Mouse (Mus musculus) cerebral cortex, adult 2 months (tissue): ENCODE measurements around the gene Scarf2.

Source experiments
- WGBS: fragments of 180-500 bp; shearing (Covaris S2); methylation state at CpG from one replicate; pipeline ENCODE4 v1.1.7; 2018; 5-methylcytosine and 5-hydroxymethylcytosine counted together

Scarf2 gene

GRCm38 (mm10) chr16:17832821-17833220 is 35.7 kb downstream of the Scarf2 start, which contains the start of gene B830017H08Rik:
Gene B830017H08Rik (plus strand): TSS chr16:17833121.
- 23% methylated on average over 7 of the region's 7 CpGs for whole genome bisulfite sequencing

- WGBS, result under 1% methylated on average over 36 of the region's 37 CpGs
Observed at GRCm38 (mm10) chr16:17833321-17833680, 36.2 kb downstream of the Scarf2 start.

- under 1% methylated on average over 98 of the region's 103 CpGs for WGBS
Observed at GRCm38 (mm10) chr16:17833681-17834399, 36.8 kb downstream of the Scarf2 start.

- 37% methylated on average over 7 of the region's 7 CpGs for WGBS
Observed at GRCm38 (mm10) chr16:17834543-17834942, 37.5 kb downstream of the Scarf2 start.

- WGBS, result 43% methylated on average over 13 of the region's 13 CpGs
Observed at GRCm38 (mm10) chr16:17835481-17835880, 38.4 kb downstream of the Scarf2 start.

- 88% methylated on average over 6 of the region's 6 CpGs for whole genome bisulfite sequencing
Observed at GRCm38 (mm10) chr16:17838051-17838450, 41.0 kb downstream of the Scarf2 start, which contains the start of gene Car15. Gene Car15 (minus strand): TSS chr16:17838364.

- 66% methylated on average over 4 of the region's 4 CpGs for WGBS
Observed at GRCm38 (mm10) chr16:17839976-17840375, 42.9 kb downstream of the Scarf2 start.

- 89% methylated on average over 7 of the region's 7 CpGs for WGBS
Observed at GRCm38 (mm10) chr16:17842437-17842836, 45.4 kb downstream of the Scarf2 start.

- 81% methylated on average over 10 of the region's 10 CpGs for WGBS
Observed at GRCm38 (mm10) chr16:17843701-17844365, 46.8 kb downstream of the Scarf2 start.

GRCm38 (mm10) chr16:17848431-17848830 is 51.3 kb downstream of the Scarf2 start:
- 83% methylated on average over 6 of the region's 6 CpGs for WGBS

GRCm38 (mm10) chr16:17848928-17849327 is 51.8 kb downstream of the Scarf2 start:
- WGBS, result 24% methylated on average over 1 of the region's 1 CpGs

- WGBS, result 85% methylated on average over 6 of the region's 6 CpGs
Observed at GRCm38 (mm10) chr16:17849486-17849885, 52.4 kb downstream of the Scarf2 start.

- 96% methylated on average over 5 of the region's 5 CpGs for WGBS
Observed at GRCm38 (mm10) chr16:17851331-17851730, 54.2 kb downstream of the Scarf2 start.

- WGBS, result 72% methylated on average over 1 of the region's 1 CpGs
Observed at GRCm38 (mm10) chr16:17851860-17852259, 54.8 kb downstream of the Scarf2 start.

GRCm38 (mm10) chr16:17853263-17853662 is 56.2 kb downstream of the Scarf2 start:
- 96% methylated on average over 2 of the region's 2 CpGs for WGBS

GRCm38 (mm10) chr16:17857157-17857556 is 60.1 kb downstream of the Scarf2 start:
- WGBS, result 90% methylated on average over 7 of the region's 7 CpGs
